Mouse (Mus musculus): ENCODE results near the gene Abcc4. TPM values are rescaled to one million over a fixed set of nuclear protein-coding genes. Genes with fewer than 3 reads are reported as not detected.

The Abcc4 gene
- total and polyA plus RNA-seq, 3 experiments, result 10.4 to 28.7 (median 26.5) TPM

- H3K4me1 ChIP-seq (ENCODE audit: control insufficient read depth in 1 of 2, insufficient read depth in 2 of 2), result peaks cover 20 to 51% of the 10 kb centered on the region in 2 experiments
- no peaks in the 10 kb centered on the region for H3K9me3 ChIP-seq (replicated peaks; ENCODE audit: low read length)
- in situ Hi-C loops (cut with MboI; ENCODE audit: low pct_ligation_motif_present, low pct_unique_long_range_greater_than_20kb, low sequenced_read_pairs), result no loop called here
- no peaks in the 10 kb centered on the region for H3K79me2 ChIP-seq (replicated peaks; ENCODE audit: control insufficient read depth, extremely low read depth, insufficient read depth, poor library complexity, severe bottlenecking)
- no peak for TF ChIP-seq MAFK (IDR thresholded peaks at IDR 0.05; ENCODE audit: insufficient replicate concordance, low read length)
- TF ChIP-seq CHD2 (IDR thresholded peaks at IDR 0.05; ENCODE audit: low read length), result peak; percentile 20; the same call in 1 of the 2 replicates
- TF ChIP-seq MXI1 (IDR thresholded peaks at IDR 0.05; ENCODE audit: low read depth, low read length), result peak; percentile 28; the same call in 1 of the 2 replicates
- TF ChIP-seq CHD1 (IDR thresholded peaks at IDR 0.05; ENCODE audit: low read depth, low read length), result 0 out of 2 replicates have a peak, but pooled peaks have one; percentile 70
- H3K4me2 ChIP-seq (ENCODE audit: insufficient read depth, low read depth, poor library complexity, severe bottlenecking), result peak overlapping the region; percentile 64
- H3K27ac ChIP-seq (ENCODE audit: insufficient read depth, low read depth), result peak overlapping the region; percentile 86
- dilution Hi-C loops (cut with MboI; ENCODE audit: extremely low pct_ligation_motif_present, extremely low pct_unique_long_range_greater_than_20kb, low sequenced_read_pairs), result no loop called here
- peaks cover 33 to 61% of the 10 kb centered on the region in 2 experiments for H3K36me3 ChIP-seq (replicated peaks in 1 of 2; ENCODE audit: control insufficient read depth in 1 of 2, insufficient read depth in 1 of 2, low read length in 1 of 2)
- no peak overlapping the region; the same call in 1 of the 2 replicates for H3K9ac ChIP-seq (ENCODE audit: insufficient read depth, low read depth)
- no peaks in the 10 kb centered on the region for H3K27me3 ChIP-seq (replicated peaks)
- H3K4me3 ChIP-seq (replicated peaks in 1 of 3; ENCODE audit: low read depth in 2 of 3, low read length in 2 of 3, poor library complexity in 1 of 3), result peak overlapping the region in 2 of 3 experiments; percentile 7 to 36
- no peak for DNase-seq (ENCODE audit: extremely low read depth)
Measured at GRCm38 (mm10) chr14:118657673-118658327, 48.2 kb downstream of the Abcc4 start.

DNA sequence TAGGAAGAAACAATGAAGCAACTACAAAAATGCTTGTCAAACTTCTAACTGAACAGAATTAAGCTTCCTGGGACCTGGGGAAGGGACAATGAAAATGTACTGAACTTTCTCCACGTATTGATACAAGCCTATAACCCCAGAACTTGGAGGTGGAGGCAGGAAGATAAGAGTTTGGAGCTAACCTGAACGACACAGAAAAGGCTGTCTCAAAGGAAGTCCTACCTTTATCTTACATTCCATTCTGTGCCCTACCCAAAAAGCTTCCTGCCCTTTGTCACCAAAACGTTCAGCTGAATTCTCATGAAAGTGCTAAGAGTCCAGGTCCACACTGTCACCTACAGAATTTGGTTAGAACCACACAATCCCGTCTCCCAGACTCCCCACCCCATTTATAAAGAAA is 48.8 kb downstream of the Abcc4 start:
- no peaks in the 10 kb centered on the region for H3K9me3 ChIP-seq (replicated peaks; ENCODE audit: low read length)
- H3K9ac ChIP-seq (ENCODE audit: insufficient read depth, low read depth), result no peak overlapping the region
- peaks cover 33 to 61% of the 10 kb centered on the region in 2 experiments for H3K36me3 ChIP-seq (replicated peaks in 1 of 2; ENCODE audit: control insufficient read depth in 1 of 2, insufficient read depth in 1 of 2, low read length in 1 of 2)
- peaks cover 20 to 51% of the 10 kb centered on the region in 2 experiments for H3K4me1 ChIP-seq (ENCODE audit: control insufficient read depth in 1 of 2, insufficient read depth in 2 of 2)
- in situ Hi-C loops (cut with MboI; ENCODE audit: low pct_ligation_motif_present, low pct_unique_long_range_greater_than_20kb, low sequenced_read_pairs), result no loop called here
- H3K27ac ChIP-seq (ENCODE audit: insufficient read depth, low read depth), result peak overlapping the region; percentile 43; the same call in 1 of the 2 replicates
- TF ChIP-seq ZMIZ1 (IDR thresholded peaks at IDR 0.05; ENCODE audit: low read depth, low read length), result no peak
- no peaks in the 10 kb centered on the region for H3K79me2 ChIP-seq (replicated peaks; ENCODE audit: control insufficient read depth, extremely low read depth, insufficient read depth, poor library complexity, severe bottlenecking)
- DNase-seq (ENCODE audit: extremely low read depth), result no peak
- no peak overlapping the region for H3K4me2 ChIP-seq (ENCODE audit: insufficient read depth, low read depth, poor library complexity, severe bottlenecking)
- H3K27me3 ChIP-seq (replicated peaks), result no peaks in the 10 kb centered on the region
- dilution Hi-C loops (cut with MboI; ENCODE audit: extremely low pct_ligation_motif_present, extremely low pct_unique_long_range_greater_than_20kb, low sequenced_read_pairs), result no loop called here
- H3K4me3 ChIP-seq (replicated peaks in 1 of 3; ENCODE audit: low read depth in 2 of 3, low read length in 2 of 3, poor library complexity in 1 of 3), result no peak overlapping the region

DNA sequence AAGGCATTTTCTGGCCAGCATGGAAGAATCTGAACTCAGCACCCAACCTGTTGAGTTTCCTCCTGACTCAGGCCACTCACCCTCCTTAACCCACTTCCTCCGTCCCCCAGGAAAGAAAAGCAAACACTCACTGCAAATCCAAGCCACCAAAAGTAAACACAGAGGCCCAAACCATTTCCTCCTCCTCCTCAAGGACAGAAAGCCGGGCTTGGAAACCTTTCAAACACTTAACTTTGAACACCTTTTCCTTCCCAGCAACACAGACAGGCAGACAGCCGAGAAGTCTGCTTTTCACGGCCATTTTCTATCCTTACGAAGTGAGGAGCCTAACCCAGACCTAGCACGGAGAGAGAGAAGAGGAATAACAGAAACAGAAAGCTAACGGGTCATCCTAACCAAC is 50.0 kb downstream of the Abcc4 start:
- TF ChIP-seq NELFE (IDR thresholded peaks at IDR 0.05; ENCODE audit: low read depth, low read length) (no peak), MEF2A (IDR thresholded peaks at IDR 0.05; ENCODE audit: borderline replicate concordance, low read depth, low read length) (no peak), ZC3H11A (IDR thresholded peaks at IDR 0.05; ENCODE audit: low read depth, low read length) (no peak), CHD1 (IDR thresholded peaks at IDR 0.05; ENCODE audit: low read depth, low read length) (no peak), ZNF384 (IDR thresholded peaks at IDR 0.05; ENCODE audit: low read depth, low read length) (no peak), PAX5 (IDR thresholded peaks at IDR 0.05; ENCODE audit: low read length) (no peak), RCOR1 (conservative IDR thresholded peaks at IDR 0.05; ENCODE audit: low read depth, low read length) (no peak), MYC (IDR thresholded peaks at IDR 0.05; ENCODE audit: low read depth, low read length) (no peak), USF1 (IDR thresholded peaks at IDR 0.05; ENCODE audit: low read depth, low read length) (no peak), KAT2A (IDR thresholded peaks at IDR 0.05; ENCODE audit: insufficient replicate concordance, low read length) (no peak), USF2 (conservative IDR thresholded peaks at IDR 0.05; ENCODE audit: low read depth, low read length) (no peak)
- no peaks in the 10 kb centered on the region for H3K27me3 ChIP-seq (replicated peaks)
- H3K4me2 ChIP-seq (ENCODE audit: insufficient read depth, low read depth, poor library complexity, severe bottlenecking), result no peak overlapping the region
- no peak for DNase-seq (ENCODE audit: extremely low read depth)
- peaks cover 20 to 52% of the 10 kb centered on the region in 2 experiments for H3K4me1 ChIP-seq (ENCODE audit: control insufficient read depth in 1 of 2, insufficient read depth in 2 of 2)
- H3K36me3 ChIP-seq (replicated peaks in 1 of 2; ENCODE audit: control insufficient read depth in 1 of 2, insufficient read depth in 1 of 2, low read length in 1 of 2), result peaks cover 42 to 62% of the 10 kb centered on the region in 2 experiments
- no peak overlapping the region for H3K4me3 ChIP-seq (replicated peaks in 1 of 3; ENCODE audit: low read depth in 2 of 3, low read length in 2 of 3, poor library complexity in 1 of 3)
- in situ Hi-C loops (cut with MboI; ENCODE audit: low pct_ligation_motif_present, low pct_unique_long_range_greater_than_20kb, low sequenced_read_pairs), result no loop called here
- no peak overlapping the region for H3K9ac ChIP-seq (ENCODE audit: insufficient read depth, low read depth)
- no peaks in the 10 kb centered on the region for H3K9me3 ChIP-seq (replicated peaks; ENCODE audit: low read length)
- H3K27ac ChIP-seq (ENCODE audit: insufficient read depth, low read depth), result no peak overlapping the region
- no peaks in the 10 kb centered on the region for H3K79me2 ChIP-seq (replicated peaks; ENCODE audit: control insufficient read depth, extremely low read depth, insufficient read depth, poor library complexity, severe bottlenecking)
- dilution Hi-C loops (cut with MboI; ENCODE audit: extremely low pct_ligation_motif_present, extremely low pct_unique_long_range_greater_than_20kb, low sequenced_read_pairs), result no loop called here
